Mouse (Mus musculus) liver, embryonic 15.5 days (tissue): ENCODE measurements around the gene Olfr1360. TPM values are rescaled to one million over a fixed set of nuclear protein-coding genes. Genes with fewer than 3 reads are reported as not detected.

Experiments used
- ATAC-seq: fragments of 200-750 bp; cut with Nextera tagmentation; 2 replicates; pipeline ENCODE4 v1.8.0; 2017; ENCODE audit warnings: moderate number of reproducible peaks, mild to moderate bottlenecking, moderate library complexity; ENCODE audit not compliant: insufficient read depth
- H3K27ac ChIP-seq: fragments of 300-500 bp; sonication (generic); replicated peaks from 2 replicates; pipeline ENCODE4 v1.5.1; 2015; ENCODE audit warnings: mild to moderate bottlenecking, inconsistent platforms
- H3K27me3 ChIP-seq: fragments of 300-500 bp; sonication (generic); 2 replicates; pipeline ENCODE4 v1.6.1; 2015; ENCODE audit warnings: mild to moderate bottlenecking, inconsistent platforms
- H3K36me3 ChIP-seq: fragments of 300-500 bp; sonication (generic); replicated peaks from 2 replicates; pipeline ENCODE4 v1.6.1; 2015; ENCODE audit warnings: moderate library complexity, mild to moderate bottlenecking, inconsistent platforms
- H3K4me1 ChIP-seq: fragments of 300-500 bp; sonication (generic); replicated peaks from 2 replicates; pipeline ENCODE4 v1.6.1; 2015; ENCODE audit warnings: inconsistent platforms
- H3K4me2 ChIP-seq: fragments of 300-500 bp; sonication (generic); 2 replicates; pipeline ENCODE4 v1.6.1; 2015; ENCODE audit warnings: moderate library complexity, mild to moderate bottlenecking, inconsistent platforms
- H3K4me3 ChIP-seq: fragments of 300-500 bp; sonication (generic); replicated peaks from 2 replicates; pipeline ENCODE4 v1.5.1; 2015; ENCODE audit warnings: mild to moderate bottlenecking, inconsistent platforms
- H3K9ac ChIP-seq: fragments of 300-500 bp; sonication (generic); 2 replicates; pipeline ENCODE4 v1.6.1; 2015; ENCODE audit warnings: moderate library complexity, mild to moderate bottlenecking, inconsistent platforms
- H3K9me3 ChIP-seq: fragments of 300-500 bp; sonication (generic); replicated peaks from 2 replicates; pipeline ENCODE4 v1.6.1; 2016; ENCODE audit warnings: inconsistent platforms
- WGBS: fragments of 180-500 bp; shearing (Covaris S2); methylation state at CpG from one replicate; pipeline ENCODE4 v1.1.7; 2015; ENCODE audit warnings: mixed read lengths; ENCODE audit not compliant: insufficient replicate concordance; 5-methylcytosine and 5-hydroxymethylcytosine counted together
- polyA plus RNA-seq: library from polyadenylated mRNA; unstranded; fragments of >200 nt; fragmentation: Nextera tagmentation; extraction: Ambion mirVana; gene quantifications from 2 replicates; pipeline ENCODE4 v1.2.1, GENCODE M21; 2015

The Olfr1360 gene
- polyA plus RNA-seq, 1 experiment from 2014 or later, result not detected

DNA sequence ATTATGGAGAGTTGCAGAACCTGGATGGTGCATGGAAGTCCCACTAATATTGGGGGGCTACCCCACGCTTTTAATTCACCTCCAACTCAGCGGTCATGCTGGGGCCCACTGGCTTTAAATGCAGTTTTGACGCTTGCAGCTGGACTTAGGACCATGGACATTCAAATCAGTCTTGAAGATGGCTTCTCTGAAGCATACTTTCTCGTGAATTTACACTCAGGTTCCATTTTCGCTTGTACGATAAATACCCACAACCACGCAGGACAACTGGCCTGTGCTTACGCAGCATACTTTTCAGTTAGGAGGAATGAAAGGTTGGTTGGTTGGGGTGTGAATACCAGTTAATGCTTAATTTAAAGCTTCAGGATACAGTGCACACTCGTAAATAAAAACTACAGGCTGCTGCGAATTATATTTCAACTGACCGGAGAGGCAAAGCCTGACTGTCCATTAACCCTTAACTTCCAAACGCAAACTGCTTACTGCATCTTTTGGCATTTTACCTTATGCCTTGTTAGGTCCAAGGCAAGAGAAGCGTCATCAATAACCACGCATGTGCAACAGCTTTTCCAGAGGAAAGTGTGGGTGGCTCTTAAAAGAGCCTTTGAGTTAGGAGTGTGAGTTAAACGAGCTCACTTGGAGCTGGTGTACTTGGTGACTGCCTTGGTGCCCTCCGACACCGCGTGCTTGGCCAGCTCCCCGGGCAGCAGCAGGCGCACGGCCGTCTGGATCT lies 38.1 kb upstream of the Olfr1360 start:
- ATAC-seq, result peak; percentile 2
- H3K4me1 ChIP-seq, result peaks cover 57% of the 10 kb centered on the region
- H3K4me3 ChIP-seq, result peak overlapping the region; percentile 62
- peak overlapping the region; percentile 90 for H3K4me2 ChIP-seq
- H3K27me3 ChIP-seq, result no peaks in the 10 kb centered on the region
- no peaks in the 10 kb centered on the region for H3K36me3 ChIP-seq
- peak overlapping the region; percentile 81 for H3K9ac ChIP-seq
- peak overlapping the region; percentile 95 for H3K27ac ChIP-seq
- no peaks in the 10 kb centered on the region for H3K9me3 ChIP-seq
- WGBS, result under 1% methylated on average over 22 of the region's 22 CpGs

DNA sequence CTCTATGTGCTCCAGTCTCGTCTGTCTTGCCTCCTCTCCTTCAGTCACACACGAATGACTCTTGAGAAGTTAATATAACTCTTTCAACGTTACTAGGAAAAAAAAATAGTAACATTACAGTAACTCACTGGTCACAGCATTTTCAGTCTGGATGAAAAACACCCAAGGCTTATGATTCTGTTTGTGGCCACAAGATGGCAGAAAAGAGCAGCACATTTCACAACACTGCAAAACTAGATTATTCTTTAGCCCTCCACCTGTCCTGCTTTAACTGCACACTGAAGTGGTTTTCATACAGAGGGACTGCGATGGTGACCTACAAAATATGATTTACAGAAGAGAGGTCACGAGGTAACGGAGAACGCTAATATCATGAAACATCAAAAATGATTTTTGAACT lies 37.5 kb upstream of the Olfr1360 start:
- WGBS, result under 1% methylated on average over 7 of the region's 7 CpGs
- H3K36me3 ChIP-seq, result no peaks in the 10 kb centered on the region
- peak overlapping the region; percentile 95 for H3K27ac ChIP-seq
- peak overlapping the region; percentile 81 for H3K9ac ChIP-seq
- H3K4me3 ChIP-seq, result peak overlapping the region; percentile 62
- no peaks in the 10 kb centered on the region for H3K27me3 ChIP-seq
- no peak for ATAC-seq
- H3K4me2 ChIP-seq, result peak overlapping the region; percentile 90
- peaks cover 51% of the 10 kb centered on the region for H3K4me1 ChIP-seq
- no peaks in the 10 kb centered on the region for H3K9me3 ChIP-seq

DNA sequence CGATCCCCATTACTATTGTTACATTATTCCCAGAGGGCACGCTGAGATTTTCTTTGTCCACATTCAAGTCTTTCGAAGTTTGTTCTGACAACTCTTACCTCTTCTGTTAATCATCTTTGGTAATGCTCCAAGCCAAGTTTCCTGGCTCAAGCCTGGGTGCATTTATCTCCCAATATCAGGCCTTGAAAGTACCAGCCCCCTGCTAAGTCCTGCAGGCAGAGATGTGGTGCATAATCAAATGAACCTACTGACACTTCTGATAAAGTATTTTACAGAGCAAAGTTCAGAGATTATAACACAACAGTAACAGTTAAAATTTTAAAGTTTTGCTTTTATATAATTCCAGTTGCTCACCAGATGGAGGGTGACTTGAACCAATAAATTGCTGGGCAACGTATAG lies 34.5 kb upstream of the Olfr1360 start:
- Histone ChIP-seq H3K9ac (peak overlapping the region; percentile 64; the same call in 1 of the 2 replicates), H3K4me1 (peaks cover 32% of the 10 kb centered on the region), H3K27ac (peak overlapping the region; percentile 45; the same call in 1 of the 2 replicates), H3K4me2 (peak overlapping the region; percentile 84), H3K27me3 (no peaks in the 10 kb centered on the region), H3K4me3 (peak overlapping the region; percentile 63), H3K9me3 (no peaks in the 10 kb centered on the region), H3K36me3 (no peaks in the 10 kb centered on the region)
- ATAC-seq, result no peak
- WGBS, result 13% methylated on average over 4 of the region's 4 CpGs

DNA sequence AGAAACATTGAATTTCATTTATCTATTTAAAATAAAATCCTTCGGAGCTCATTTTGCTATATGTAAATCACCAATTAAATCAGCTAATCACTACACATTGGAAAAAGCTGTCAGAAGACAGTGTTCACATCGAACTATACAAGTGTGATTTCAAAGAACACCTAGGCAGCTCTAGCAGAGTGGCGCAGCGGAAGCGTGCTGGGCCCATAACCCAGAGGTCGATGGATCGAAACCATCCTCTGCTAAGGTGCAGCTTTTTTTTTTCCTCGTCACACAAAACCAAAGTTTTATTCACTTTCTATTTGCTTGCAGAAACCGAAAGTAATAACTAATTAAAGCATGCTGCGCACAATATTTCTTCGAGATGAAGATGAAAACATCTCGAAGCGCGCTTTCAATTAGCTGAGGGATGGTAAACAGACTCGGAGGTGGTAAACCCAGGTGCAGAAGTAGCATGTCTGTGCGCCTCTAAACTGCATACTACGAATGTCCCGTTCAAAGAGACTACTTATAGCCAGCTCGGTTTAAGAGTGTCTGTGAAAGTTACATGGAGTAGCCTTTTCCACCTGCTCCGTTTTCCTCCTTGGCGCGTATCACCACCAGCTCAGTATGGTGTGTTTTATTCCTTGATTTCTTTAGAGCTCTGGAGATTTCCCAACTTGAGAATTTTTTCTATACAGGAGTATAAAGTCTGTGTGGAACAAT lies 33.8 kb upstream of the Olfr1360 start:
- peaks cover 32% of the 10 kb centered on the region for H3K4me1 ChIP-seq
- H3K36me3 ChIP-seq, result no peaks in the 10 kb centered on the region
- H3K4me2 ChIP-seq, result peak overlapping the region; percentile 84
- H3K4me3 ChIP-seq, result peak overlapping the region; percentile 63
- H3K27me3 ChIP-seq, result no peaks in the 10 kb centered on the region
- peak; percentile 40 for ATAC-seq
- 2% methylated on average over 22 of the region's 22 CpGs for WGBS
- no peaks in the 10 kb centered on the region for H3K9me3 ChIP-seq
- H3K9ac ChIP-seq, result peak overlapping the region; percentile 64
- peak overlapping the region; percentile 45; the same call in 1 of the 2 replicates for H3K27ac ChIP-seq

DNA sequence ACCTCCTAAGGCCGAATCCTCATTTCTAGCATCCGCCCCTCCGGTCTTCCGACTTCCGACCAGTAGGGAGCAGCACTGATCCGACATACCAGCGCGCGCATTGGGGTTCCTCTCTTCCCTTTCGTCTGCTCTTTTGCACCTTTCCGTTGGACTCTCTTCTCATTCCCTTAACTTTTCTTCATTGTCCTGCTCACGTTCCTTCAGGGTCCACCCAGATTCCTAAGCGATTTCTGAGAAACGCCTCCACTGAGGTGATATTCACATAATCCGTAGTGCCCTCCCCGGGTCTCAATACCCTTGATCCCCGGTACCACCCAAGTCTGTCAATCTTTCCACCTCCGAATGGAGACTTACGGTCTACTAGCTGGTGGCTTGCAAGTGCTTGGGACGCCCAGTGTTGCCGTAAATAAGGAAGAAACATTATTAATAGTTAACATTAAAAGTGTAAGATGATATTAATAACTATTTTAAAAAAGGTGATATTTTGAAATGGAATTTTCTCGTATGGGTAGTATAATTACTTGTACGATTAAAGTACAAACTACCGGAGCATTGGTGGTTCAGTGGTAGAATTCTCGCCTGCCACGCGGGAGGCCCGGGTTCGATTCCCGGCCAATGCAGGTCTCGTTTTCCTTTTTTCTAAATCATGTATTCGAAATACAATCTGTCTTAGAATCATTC lies 33.0 kb upstream of the Olfr1360 start:
- Histone ChIP-seq H3K27ac (peak overlapping the region; percentile 85), H3K9ac (peak overlapping the region; percentile 63), H3K4me2 (peak overlapping the region; percentile 84), H3K4me3 (peak overlapping the region; percentile 72), H3K36me3 (no peaks in the 10 kb centered on the region), H3K27me3 (no peaks in the 10 kb centered on the region), H3K4me1 (peaks cover 27% of the 10 kb centered on the region), H3K9me3 (no peaks in the 10 kb centered on the region)
- peak; percentile 74 for ATAC-seq
- under 1% methylated on average over 32 of the region's 32 CpGs for WGBS

DNA sequence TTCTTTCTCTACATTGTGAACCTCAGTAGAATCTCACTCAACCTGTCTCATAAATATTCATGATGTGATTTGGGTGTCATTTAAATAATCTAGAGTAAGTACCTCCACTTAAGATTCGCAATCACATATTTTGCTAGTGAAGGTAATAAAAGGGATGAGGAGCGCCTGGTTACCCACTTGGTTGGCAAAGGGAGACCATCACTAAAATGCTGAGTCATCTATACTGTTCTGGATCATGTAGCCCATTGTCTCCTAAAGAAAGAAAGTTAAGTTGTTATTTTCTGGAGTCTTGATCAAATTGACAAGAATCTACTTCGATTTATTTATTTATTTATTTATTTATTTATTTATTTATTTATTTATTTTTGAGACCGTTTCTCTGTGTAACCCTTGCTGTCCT lies 29.5 kb upstream of the Olfr1360 start:
- WGBS, result 49% methylated on average over 4 of the region's 4 CpGs
- H3K9ac ChIP-seq, result no peak overlapping the region

DNA sequence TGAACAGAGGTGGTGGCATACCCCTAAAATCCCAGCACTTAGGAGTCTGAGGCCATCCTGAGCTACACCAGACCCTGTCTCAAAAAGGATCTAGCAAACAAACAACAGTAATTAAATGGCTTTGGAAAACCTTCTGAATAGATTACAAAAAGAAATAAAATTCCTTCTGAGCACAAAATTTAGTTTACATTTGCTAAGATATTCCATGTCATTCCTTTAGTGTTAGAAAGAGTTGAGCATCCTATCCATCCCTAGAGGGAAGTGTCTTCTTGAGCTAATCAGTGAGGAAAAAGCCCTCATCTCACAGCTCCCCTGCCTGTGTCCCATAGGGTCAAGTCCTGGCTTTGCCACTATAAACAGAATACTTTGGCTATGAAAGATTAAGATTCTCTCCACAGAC lies 20.6 kb upstream of the Olfr1360 start, which contains the start of gene Olfr1359:
TSS of gene Olfr1359 (plus strand) at position 301 of the 400 bp plus-strand sequence.
- H3K4me2 ChIP-seq, result no peak within 1 kb of the TSS
- peaks cover 15% of the 10 kb centered on the region for H3K27me3 ChIP-seq
- no peak within 1 kb of the TSS for H3K9ac ChIP-seq
- H3K36me3 ChIP-seq, result no peaks in the 10 kb centered on the region
- H3K4me1 ChIP-seq, result no peaks in the 10 kb centered on the region
- no peak within 1 kb of the TSS for H3K4me3 ChIP-seq
- no peaks in the 10 kb centered on the region for H3K9me3 ChIP-seq
- ATAC-seq, result no peak
- no peak within 1 kb of the TSS for H3K27ac ChIP-seq

More for the DNA sequence above, 29.5 kb upstream of the Olfr1360 start:
- 0 out of 2 replicates have a peak, but pooled peaks cover 7% of the 10 kb centered on the region for H3K27me3 ChIP-seq
- no peak overlapping the region for H3K4me2 ChIP-seq
- H3K4me3 ChIP-seq, result no peak overlapping the region
- peaks cover 8% of the 10 kb centered on the region for H3K4me1 ChIP-seq
- ATAC-seq, result no peak
- H3K9me3 ChIP-seq, result no peaks in the 10 kb centered on the region
- no peak overlapping the region for H3K27ac ChIP-seq
- H3K36me3 ChIP-seq, result no peaks in the 10 kb centered on the region

DNA sequence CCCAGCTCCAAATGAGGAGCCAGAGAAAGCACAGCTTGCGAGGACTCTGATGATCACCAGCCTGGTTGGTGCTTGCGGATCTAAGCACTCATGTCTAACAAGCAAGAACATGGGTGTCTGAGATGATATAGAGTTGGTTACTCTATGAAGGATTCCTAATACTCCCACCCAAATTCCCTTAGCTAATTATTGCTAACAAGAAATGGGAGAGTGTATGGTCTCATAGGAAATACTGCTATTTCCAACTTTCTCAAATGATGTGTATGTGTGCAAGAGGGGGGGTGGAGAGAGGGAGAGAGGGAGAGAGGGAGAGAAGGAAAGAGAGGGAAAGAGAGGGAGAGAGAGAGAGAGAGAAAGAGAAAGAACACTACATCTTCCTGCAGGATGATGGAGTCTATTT lies 13.9 kb downstream of the Olfr1360 start, which contains the start of gene Olfr1361:
TSS of gene Olfr1361 (minus strand) at position 101 of the 400 bp plus-strand sequence.
- H3K9ac ChIP-seq, result no peak within 1 kb of the TSS
- H3K4me2 ChIP-seq, result no peak within 1 kb of the TSS
- no peaks in the 10 kb centered on the region for H3K27me3 ChIP-seq
- no peaks in the 10 kb centered on the region for H3K9me3 ChIP-seq
- H3K4me3 ChIP-seq, result no peak within 1 kb of the TSS
- WGBS, result 67% methylated on average over 2 of the region's 2 CpGs
- no peaks in the 10 kb centered on the region for H3K36me3 ChIP-seq
- ATAC-seq, result no peak
- H3K4me1 ChIP-seq, result no peaks in the 10 kb centered on the region
- no peak within 1 kb of the TSS for H3K27ac ChIP-seq

DNA sequence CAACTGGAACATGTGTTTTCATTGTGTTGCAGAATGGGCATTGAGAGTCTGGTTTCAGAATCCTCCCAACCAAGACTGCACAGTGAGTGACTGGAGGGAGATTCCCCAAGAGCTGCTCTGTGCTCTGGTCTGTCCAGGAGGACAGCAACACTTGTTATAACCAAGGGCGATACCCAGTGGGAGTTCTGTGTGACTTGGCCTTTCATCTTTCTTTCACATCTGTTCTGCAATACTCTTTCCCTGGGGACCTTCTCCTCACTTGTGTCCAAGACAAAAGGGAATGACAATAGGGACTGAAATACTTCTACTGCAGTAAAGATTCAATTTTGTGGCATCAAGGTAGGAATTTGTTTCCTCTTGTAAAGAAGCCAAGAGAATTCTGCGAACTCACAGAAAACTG lies 34.8 kb downstream of the Olfr1360 start, which contains the start of gene Olfr11:
TSS of gene Olfr11 (minus strand) at position 101 of the 400 bp plus-strand sequence.
- Histone ChIP-seq H3K4me1 (no peaks in the 10 kb centered on the region), H3K36me3 (no peaks in the 10 kb centered on the region), H3K9ac (no peak within 1 kb of the TSS), H3K4me3 (no peak within 1 kb of the TSS), H3K4me2 (no peak within 1 kb of the TSS), H3K27me3 (no peaks in the 10 kb centered on the region), H3K27ac (no peak within 1 kb of the TSS), H3K9me3 (no peaks in the 10 kb centered on the region)
- 69% methylated on average over 2 of the region's 2 CpGs for WGBS
- ATAC-seq, result no peak
